Mouse (Mus musculus) thymus, postnatal 36 days (tissue): ENCODE data around the gene Olfr154.
"Not testable (repeated sequence)": the region's sequence is repeated elsewhere in the genome, so short reads cannot be mapped to it uniquely, and the experiment has no call there.

Experiments used
- DNase-seq, 2 experiments: peaks; one replicate each; pipeline ENCODE4 v3.0.0; 2022; ENCODE audit warnings: mixed read lengths in 2 of 2

Gene Olfr154

DNA sequence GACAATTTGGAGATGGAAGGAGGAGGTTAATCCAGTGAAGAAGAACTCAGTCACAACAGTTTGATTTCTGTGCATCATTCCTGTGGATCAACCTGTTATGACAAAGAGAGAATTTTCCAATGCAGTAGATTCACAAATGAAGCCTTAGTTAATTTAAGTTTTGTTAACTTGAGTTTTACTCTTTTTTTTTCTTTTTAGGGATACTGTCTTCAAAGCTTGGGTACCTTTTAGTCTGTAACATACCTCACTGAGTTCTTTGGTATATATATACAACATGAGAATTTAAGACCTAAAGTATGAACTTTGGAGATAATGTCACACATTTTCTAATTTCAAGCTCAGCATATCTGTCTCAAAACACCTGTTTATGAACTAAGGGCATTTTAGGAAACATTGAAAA lies at the start of gene Olfr154:
Gene Olfr154 (minus strand): TSS at position 101 of the 400 bp plus-strand sequence.
- not testable (repeated sequence) for DNase-seq

- no peak for DNase-seq
Observed at GRCm38 (mm10) chr2:85711159-85711558, 46.9 kb upstream of the Olfr154 start.

GRCm38 (mm10) chr2:85710680-85711079 lies 46.4 kb upstream of the Olfr154 start:
- DNase-seq, result not testable (repeated sequence)

- DNase-seq, result no peak
Observed at GRCm38 (mm10) chr2:85689131-85689530, 24.9 kb upstream of the Olfr154 start, which contains the start of gene Olfr1008. Gene Olfr1008, plus strand, starts transcription at chr2:85689431.

DNA sequence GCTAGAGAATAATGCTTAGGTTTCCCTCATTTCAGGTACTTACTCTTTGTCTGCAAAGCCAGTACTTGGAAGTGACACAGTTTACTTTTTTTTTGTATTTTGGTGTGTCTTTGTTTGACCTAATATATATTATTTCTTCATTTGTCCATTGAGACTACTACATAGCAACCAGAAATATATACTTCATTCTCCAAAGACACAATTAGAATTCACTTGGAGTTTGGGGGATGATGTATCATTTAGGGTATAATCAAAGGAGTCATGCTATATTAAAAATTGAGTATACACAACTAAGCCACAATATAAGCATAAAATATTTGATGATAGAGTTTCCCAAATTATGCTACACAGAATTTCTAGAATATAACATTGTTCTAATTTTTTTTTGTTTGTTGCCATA lies 14.4 kb upstream of the Olfr154 start, which contains the start of gene Olfr1006:
Gene Olfr1006 (minus strand): TSS at position 101 of the 400 bp plus-strand sequence.
- DNase-seq, result no peak

- no peak for DNase-seq
Observed at GRCm38 (mm10) chr2:85650604-85651003, 13.7 kb downstream of the Olfr154 start, which contains the start of gene Olfr1002. Gene Olfr1002, minus strand, starts transcription at chr2:85650704.
